Mouse (Mus musculus) E14TG2a.4 (cell line): ENCODE data around the gene Atrnl1.

Source experiments
- H3K27me3 ChIP-seq: 2 replicates; pipeline ENCODE4 v1.6.1; 2014; ENCODE audit warnings: low read length, control low read depth; ENCODE audit not compliant: insufficient read depth
- H3K36me3 ChIP-seq: 2 replicates; pipeline ENCODE4 v1.6.1; 2014; ENCODE audit warnings: low read length, control low read depth; ENCODE audit not compliant: insufficient read depth
- H3K4me1 ChIP-seq: replicated peaks from 2 replicates; pipeline ENCODE4 v1.6.1; 2014; ENCODE audit warnings: low read depth, low read length, control low read depth
- H3K4me3 ChIP-seq: replicated peaks from 2 replicates; pipeline ENCODE4 v1.5.1; 2014; ENCODE audit warnings: mild to moderate bottlenecking, low read length
- H3K9me3 ChIP-seq: 2 replicates; pipeline ENCODE4 v1.6.1; 2014; ENCODE audit warnings: low read length, control low read depth
- CTCF ChIP-seq: conservative IDR thresholded peaks from 2 replicates; pipeline ENCODE4 v1.5.1; 2014; ENCODE audit warnings: low read length
- NANOG ChIP-seq: IDR thresholded peaks from 2 replicates; pipeline ENCODE4 v1.6.1; 2014; ENCODE audit warnings: borderline replicate concordance, low read length, mixed read lengths
- POU5F1 ChIP-seq: IDR thresholded peaks from 2 replicates; pipeline ENCODE4 v1.6.1; 2014; ENCODE audit warnings: low read length, borderline replicate concordance

The Atrnl1 gene

GRCm38 (mm10) chr19:57888871-57889270 is 278.0 kb downstream of the Atrnl1 start:
- Histone ChIP-seq H3K4me3 (no peak overlapping the region), H3K9me3 (no peaks in the 10 kb centered on the region), H3K36me3 (no peaks in the 10 kb centered on the region), H3K27me3 (no peaks in the 10 kb centered on the region), H3K4me1 (peaks cover 6% of the 10 kb centered on the region)
- TF ChIP-seq NANOG (no peak), POU5F1 (no peak), CTCF (no peak)

- H3K36me3 ChIP-seq, result no peaks in the 10 kb centered on the region
- H3K4me3 ChIP-seq, result no peak overlapping the region
- H3K9me3 ChIP-seq, result no peaks in the 10 kb centered on the region
- no peaks in the 10 kb centered on the region for H3K27me3 ChIP-seq
- TF ChIP-seq POU5F1, result no peak
- no peak for TF ChIP-seq NANOG
- no peak for TF ChIP-seq CTCF
- peaks cover 6% of the 10 kb centered on the region for H3K4me1 ChIP-seq
These were observed 278.9 kb downstream of the Atrnl1 start for GRCm38 (mm10) chr19:57889741-57890140.

GRCm38 (mm10) chr19:57890954-57891353 is 280.1 kb downstream of the Atrnl1 start:
- Histone ChIP-seq H3K4me1 (peaks cover 6% of the 10 kb centered on the region), H3K4me3 (no peak overlapping the region), H3K9me3 (no peaks in the 10 kb centered on the region), H3K36me3 (no peaks in the 10 kb centered on the region), H3K27me3 (no peaks in the 10 kb centered on the region)
- TF ChIP-seq POU5F1, result no peak
- TF ChIP-seq CTCF, result no peak
- TF ChIP-seq NANOG, result no peak

GRCm38 (mm10) chr19:57894191-57894590 is 283.4 kb downstream of the Atrnl1 start:
- Histone ChIP-seq H3K4me1 (peaks cover 6% of the 10 kb centered on the region), H3K27me3 (no peaks in the 10 kb centered on the region), H3K4me3 (no peak overlapping the region), H3K36me3 (no peaks in the 10 kb centered on the region), H3K9me3 (no peaks in the 10 kb centered on the region)
- TF ChIP-seq POU5F1, result no peak
- no peak for TF ChIP-seq NANOG
- TF ChIP-seq CTCF, result no peak

GRCm38 (mm10) chr19:57900037-57900436 is 289.2 kb downstream of the Atrnl1 start:
- no peak overlapping the region for H3K4me3 ChIP-seq
- H3K36me3 ChIP-seq, result no peaks in the 10 kb centered on the region
- no peak for TF ChIP-seq CTCF
- TF ChIP-seq POU5F1, result no peak
- TF ChIP-seq NANOG, result no peak
- no peaks in the 10 kb centered on the region for H3K27me3 ChIP-seq
- H3K9me3 ChIP-seq, result no peaks in the 10 kb centered on the region
- H3K4me1 ChIP-seq, result no peaks in the 10 kb centered on the region

DNA sequence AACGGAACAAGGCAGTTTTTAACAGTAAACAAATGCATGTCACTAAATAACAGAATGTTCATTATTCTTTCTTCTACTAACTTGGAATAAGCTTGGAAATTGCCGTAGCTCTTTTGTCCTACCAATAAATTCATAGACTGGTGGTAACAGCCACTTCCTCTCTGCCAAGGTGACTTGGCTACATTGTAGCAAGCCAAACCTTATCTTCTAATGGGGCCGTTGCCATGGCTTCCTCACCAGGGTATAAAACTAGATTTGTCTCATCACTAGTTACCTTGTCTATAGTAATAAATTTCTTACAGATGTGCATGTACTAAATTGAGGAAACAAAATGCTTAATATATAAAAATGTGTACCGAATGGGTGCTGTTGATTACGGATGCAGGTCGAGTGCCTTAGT is 298.6 kb downstream of the Atrnl1 start:
- H3K9me3 ChIP-seq, result no peaks in the 10 kb centered on the region
- no peak for TF ChIP-seq CTCF
- no peak for TF ChIP-seq NANOG
- no peak for TF ChIP-seq POU5F1
- H3K4me3 ChIP-seq, result no peak overlapping the region
- no peaks in the 10 kb centered on the region for H3K36me3 ChIP-seq
- 0 out of 2 replicates have a peak, but pooled peaks cover 6% of the 10 kb centered on the region for H3K4me1 ChIP-seq
- H3K27me3 ChIP-seq, result no peaks in the 10 kb centered on the region

DNA sequence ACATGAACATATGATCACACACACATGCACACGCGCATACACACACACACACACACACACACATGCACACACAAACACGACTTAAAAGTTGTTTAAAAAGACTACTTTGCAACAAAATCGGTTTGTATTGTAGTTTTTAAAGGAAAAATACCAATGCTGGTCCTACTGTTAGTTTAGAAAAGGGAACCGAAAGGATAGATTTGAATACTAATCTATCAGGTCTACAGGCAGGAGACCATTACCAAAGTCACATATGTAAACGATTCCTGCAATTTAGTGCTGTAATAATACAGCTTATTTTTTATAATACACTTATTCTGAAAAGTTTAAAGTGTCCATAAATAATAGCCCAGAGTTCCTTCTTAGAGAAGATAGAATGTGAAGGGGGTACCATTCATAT is 299.8 kb downstream of the Atrnl1 start:
- Histone ChIP-seq H3K27me3 (no peaks in the 10 kb centered on the region), H3K9me3 (no peaks in the 10 kb centered on the region), H3K4me3 (no peak overlapping the region), H3K4me1 (0 out of 2 replicates have a peak, but pooled peaks cover 6% of the 10 kb centered on the region), H3K36me3 (no peaks in the 10 kb centered on the region)
- TF ChIP-seq CTCF (no peak), NANOG (no peak), POU5F1 (no peak)

GRCm38 (mm10) chr19:57916325-57916724 is 305.5 kb downstream of the Atrnl1 start:
- peaks cover 8% of the 10 kb centered on the region for H3K9me3 ChIP-seq
- no peaks in the 10 kb centered on the region for H3K27me3 ChIP-seq
- no peaks in the 10 kb centered on the region for H3K4me1 ChIP-seq
- no peak overlapping the region for H3K4me3 ChIP-seq
- H3K36me3 ChIP-seq, result no peaks in the 10 kb centered on the region
- TF ChIP-seq POU5F1 (no peak), NANOG (no peak), CTCF (no peak)

DNA sequence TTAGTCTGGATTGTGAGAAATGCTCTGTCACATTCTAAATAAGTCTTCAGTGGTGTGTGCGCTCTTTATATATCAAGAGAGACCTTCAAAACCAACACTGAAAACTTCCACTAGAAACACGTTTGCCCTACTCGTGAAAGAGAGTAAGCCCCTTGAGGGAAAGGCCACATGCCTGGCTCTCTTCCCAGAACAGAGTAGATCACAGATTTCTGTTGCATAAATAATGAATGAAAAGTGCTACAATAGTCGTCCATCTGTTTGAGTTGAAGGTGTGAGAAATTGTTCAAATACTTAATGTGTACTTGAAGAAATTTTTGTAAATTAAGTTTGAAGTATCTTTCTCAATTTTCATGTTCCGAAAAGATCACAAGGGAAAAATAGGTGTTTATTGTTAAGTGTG is 312.2 kb downstream of the Atrnl1 start:
- H3K4me1 ChIP-seq, result no peaks in the 10 kb centered on the region
- no peak for TF ChIP-seq NANOG
- H3K36me3 ChIP-seq, result no peaks in the 10 kb centered on the region
- no peaks in the 10 kb centered on the region for H3K27me3 ChIP-seq
- H3K9me3 ChIP-seq, result peaks cover 8% of the 10 kb centered on the region
- no peak overlapping the region for H3K4me3 ChIP-seq
